Mouse (Mus musculus): ENCODE measurements at regions not wholly inside any gene's neighbourhood (a gene's known extent, or its start where the extent isn't known, plus 50 kb on each side); places are given as distances from the start of the nearest gene placed in this dataset.

GRCm38 (mm10) chr10:111111020-111111419, 53.5 kb upstream of the Osbpl8 start:
- no peaks in the 10 kb centered on the region for H3K36me3 ChIP-seq
- H3K4me1 ChIP-seq (replicated peaks), result peaks cover 21% of the 10 kb centered on the region
- WGBS, result 33% methylated on average over 10 of the region's 10 CpGs
- no peaks in the 10 kb centered on the region for H3K27me3 ChIP-seq
- peak; percentile 75 for ATAC-seq (replicated peaks; ENCODE audit: insufficient number of reproducible peaks, insufficient read depth, low FRiP score, low read depth)
- H3K9me3 ChIP-seq (replicated peaks), result no peaks in the 10 kb centered on the region
- H3K4me3 ChIP-seq, result no peak overlapping the region
- peak overlapping the region; percentile 88 for H3K27ac ChIP-seq
- 0 out of 2 replicates have a peak overlapping the region, but pooled peaks have one; percentile 28 for H3K9ac ChIP-seq
- H3K4me2 ChIP-seq, result peak overlapping the region; percentile 30

- Histone ChIP-seq H3K4me1 (replicated peaks) (peaks cover 21% of the 10 kb centered on the region), H3K9me3 (replicated peaks) (no peaks in the 10 kb centered on the region), H3K27ac (no peak overlapping the region), H3K27me3 (no peaks in the 10 kb centered on the region), H3K9ac (no peak overlapping the region), H3K4me3 (peak overlapping the region; percentile 38), H3K36me3 (no peaks in the 10 kb centered on the region), H3K4me2 (peak overlapping the region; percentile 52)
- no peak for ATAC-seq (replicated peaks; ENCODE audit: insufficient number of reproducible peaks, insufficient read depth, low FRiP score, low read depth)
- 49% methylated on average over 24 of the region's 24 CpGs for WGBS
Measured at GRCm38 (mm10) chr10:111108658-111109633, 55.6 kb upstream of the Osbpl8 start.

GRCm38 (mm10) chr10:111107852-111108251, 56.7 kb upstream of the Osbpl8 start:
- Histone ChIP-seq H3K4me1 (replicated peaks) (peaks cover 25% of the 10 kb centered on the region), H3K9me3 (replicated peaks) (no peaks in the 10 kb centered on the region), H3K27ac (no peak overlapping the region), H3K4me3 (no peak overlapping the region), H3K4me2 (no peak overlapping the region), H3K27me3 (no peaks in the 10 kb centered on the region), H3K9ac (no peak overlapping the region), H3K36me3 (no peaks in the 10 kb centered on the region)
- no peak for ATAC-seq (replicated peaks; ENCODE audit: insufficient number of reproducible peaks, insufficient read depth, low FRiP score, low read depth)
- 71% methylated on average over 5 of the region's 5 CpGs for WGBS

GRCm38 (mm10) chr10:111107387-111107786, 57.2 kb upstream of the Osbpl8 start:
- H3K4me1 ChIP-seq (replicated peaks), result peaks cover 27% of the 10 kb centered on the region
- no peaks in the 10 kb centered on the region for H3K27me3 ChIP-seq
- no peak overlapping the region for H3K27ac ChIP-seq
- H3K4me2 ChIP-seq, result no peak overlapping the region
- H3K4me3 ChIP-seq, result no peak overlapping the region
- H3K9me3 ChIP-seq (replicated peaks), result no peaks in the 10 kb centered on the region
- no peak overlapping the region for H3K9ac ChIP-seq
- 51% methylated on average over 7 of the region's 7 CpGs for WGBS
- ATAC-seq (replicated peaks; ENCODE audit: insufficient number of reproducible peaks, insufficient read depth, low FRiP score, low read depth), result no peak
- H3K36me3 ChIP-seq, result no peaks in the 10 kb centered on the region

GRCm38 (mm10) chr10:111106411-111106810, 58.1 kb upstream of the Osbpl8 start:
- H3K4me1 ChIP-seq (replicated peaks), result peaks cover 34% of the 10 kb centered on the region
- no peaks in the 10 kb centered on the region for H3K9me3 ChIP-seq (replicated peaks)
- no peaks in the 10 kb centered on the region for H3K27me3 ChIP-seq
- no peaks in the 10 kb centered on the region for H3K36me3 ChIP-seq
- H3K9ac ChIP-seq, result no peak overlapping the region
- 85% methylated on average over 5 of the region's 5 CpGs for WGBS
- no peak overlapping the region for H3K4me2 ChIP-seq
- H3K4me3 ChIP-seq, result no peak overlapping the region
- H3K27ac ChIP-seq, result no peak overlapping the region
- no peak for ATAC-seq (replicated peaks; ENCODE audit: insufficient number of reproducible peaks, insufficient read depth, low FRiP score, low read depth)

GRCm38 (mm10) chr10:111105662-111106061, 58.9 kb upstream of the Osbpl8 start:
- Histone ChIP-seq H3K4me1 (replicated peaks) (peaks cover 27% of the 10 kb centered on the region), H3K4me2 (no peak overlapping the region), H3K36me3 (no peaks in the 10 kb centered on the region), H3K4me3 (no peak overlapping the region), H3K9ac (no peak overlapping the region), H3K9me3 (replicated peaks) (no peaks in the 10 kb centered on the region), H3K27ac (no peak overlapping the region), H3K27me3 (no peaks in the 10 kb centered on the region)
- WGBS, result 82% methylated on average over 5 of the region's 5 CpGs
- ATAC-seq (replicated peaks; ENCODE audit: insufficient number of reproducible peaks, insufficient read depth, low FRiP score, low read depth), result no peak

- Histone ChIP-seq H3K4me2 (no peak overlapping the region), H3K27me3 (no peaks in the 10 kb centered on the region), H3K27ac (peak overlapping the region; percentile 39; the same call in 1 of the 2 replicates), H3K4me3 (no peak overlapping the region), H3K9ac (no peak overlapping the region), H3K4me1 (replicated peaks) (peaks cover 16% of the 10 kb centered on the region), H3K9me3 (replicated peaks) (no peaks in the 10 kb centered on the region), H3K36me3 (no peaks in the 10 kb centered on the region)
- ATAC-seq (replicated peaks; ENCODE audit: insufficient number of reproducible peaks, insufficient read depth, low FRiP score, low read depth), result no peak
- 72% methylated on average over 5 of the region's 5 CpGs for WGBS
Measured at GRCm38 (mm10) chr10:111103512-111103911, 61.0 kb upstream of the Osbpl8 start.

- H3K4me2 ChIP-seq, result peak overlapping the region; percentile 49
- H3K9me3 ChIP-seq (replicated peaks), result no peaks in the 10 kb centered on the region
- H3K9ac ChIP-seq, result no peak overlapping the region
- H3K4me3 ChIP-seq, result peak overlapping the region; percentile 24
- peak overlapping the region; percentile 39; the same call in 1 of the 2 replicates for H3K27ac ChIP-seq
- H3K36me3 ChIP-seq, result no peaks in the 10 kb centered on the region
- 72% methylated on average over 14 of the region's 14 CpGs for whole genome bisulfite sequencing
- H3K4me1 ChIP-seq (replicated peaks), result peaks cover 16% of the 10 kb centered on the region
- 0 out of 2 replicates have a peak, but pooled peaks have one; percentile 11 for ATAC-seq (replicated peaks; ENCODE audit: insufficient number of reproducible peaks, insufficient read depth, low FRiP score, low read depth)
- H3K27me3 ChIP-seq, result no peaks in the 10 kb centered on the region
Measured at GRCm38 (mm10) chr10:111103086-111103485, 61.5 kb upstream of the Osbpl8 start.

- peak overlapping the region; percentile 24 for H3K4me3 ChIP-seq
- H3K4me2 ChIP-seq, result peak overlapping the region; percentile 49
- peak overlapping the region; percentile 62 for H3K27ac ChIP-seq
- H3K4me1 ChIP-seq (replicated peaks), result peaks cover 16% of the 10 kb centered on the region
- H3K27me3 ChIP-seq, result no peaks in the 10 kb centered on the region
- H3K9me3 ChIP-seq (replicated peaks), result no peaks in the 10 kb centered on the region
- ATAC-seq (replicated peaks; ENCODE audit: insufficient number of reproducible peaks, insufficient read depth, low FRiP score, low read depth), result peak; percentile 50; the same call in 1 of the 2 replicates
- WGBS, result 46% methylated on average over 18 of the region's 18 CpGs
- H3K9ac ChIP-seq, result no peak overlapping the region
- no peaks in the 10 kb centered on the region for H3K36me3 ChIP-seq
Measured at GRCm38 (mm10) chr10:111101901-111102761, 62.4 kb upstream of the Osbpl8 start.

- Histone ChIP-seq H3K27ac (no peak overlapping the region), H3K36me3 (no peaks in the 10 kb centered on the region), H3K4me3 (no peak overlapping the region), H3K9me3 (replicated peaks) (no peaks in the 10 kb centered on the region), H3K4me1 (replicated peaks) (peaks cover 16% of the 10 kb centered on the region), H3K27me3 (no peaks in the 10 kb centered on the region), H3K4me2 (no peak overlapping the region), H3K9ac (no peak overlapping the region)
- 39% methylated on average over 7 of the region's 7 CpGs for WGBS
- no peak for ATAC-seq (replicated peaks; ENCODE audit: insufficient number of reproducible peaks, insufficient read depth, low FRiP score, low read depth)
Measured at GRCm38 (mm10) chr10:111099812-111100464, 64.6 kb upstream of the Osbpl8 start.

Measured in heart, embryonic 15.5 days (tissue).